Mouse (Mus musculus): ENCODE data around the gene Mrpl55. TPM values are rescaled to one million over a fixed set of nuclear protein-coding genes. Genes with fewer than 3 reads are reported as not detected.
A peak's percentile ranks its signal among the peaks of the same experiment; 100 is the strongest.

Gene Mrpl55
- polyA plus RNA-seq, 1 experiment from 2014 or later = 94.7 TPM

DNA sequence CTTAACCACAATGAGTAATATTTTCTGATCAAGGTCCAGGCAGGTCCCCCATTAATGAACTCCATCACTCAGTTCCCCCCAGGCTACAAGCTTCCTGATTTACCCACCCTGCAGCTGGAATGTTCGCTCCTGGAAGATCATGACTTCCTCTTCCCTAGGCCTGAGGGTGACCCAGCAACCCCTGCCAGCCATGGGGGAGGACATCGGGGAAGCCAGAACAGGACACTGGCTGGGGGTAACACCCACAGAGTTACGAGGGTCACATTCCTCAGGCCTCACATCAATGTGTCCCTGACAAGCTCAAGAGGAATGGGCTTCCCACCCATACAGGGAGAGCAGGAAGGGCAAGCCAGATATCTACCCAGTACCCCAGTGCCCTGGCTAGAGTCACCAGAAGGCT is 32.5 kb upstream of the Mrpl55 start:
- Histone ChIP-seq H3K27me3 (peaks cover 30% of the 10 kb centered on the region), H3K27ac (no peak overlapping the region), H3K4me1 (replicated peaks) (no peaks in the 10 kb centered on the region), H3K36me3 (no peaks in the 10 kb centered on the region), H3K9ac (replicated peaks) (0 out of 2 replicates have a peak overlapping the region, but pooled peaks have one; percentile 18), H3K4me2 (no peak overlapping the region), H3K4me3 (replicated peaks) (no peak overlapping the region), H3K9me3 (no peaks in the 10 kb centered on the region)
- WGBS = 49% methylated on average over 3 of the region's 3 CpGs
- ATAC-seq (ENCODE audit: insufficient number of reproducible peaks, insufficient read depth, low FRiP score, low TSS enrichment, low read depth) = no peak

DNA sequence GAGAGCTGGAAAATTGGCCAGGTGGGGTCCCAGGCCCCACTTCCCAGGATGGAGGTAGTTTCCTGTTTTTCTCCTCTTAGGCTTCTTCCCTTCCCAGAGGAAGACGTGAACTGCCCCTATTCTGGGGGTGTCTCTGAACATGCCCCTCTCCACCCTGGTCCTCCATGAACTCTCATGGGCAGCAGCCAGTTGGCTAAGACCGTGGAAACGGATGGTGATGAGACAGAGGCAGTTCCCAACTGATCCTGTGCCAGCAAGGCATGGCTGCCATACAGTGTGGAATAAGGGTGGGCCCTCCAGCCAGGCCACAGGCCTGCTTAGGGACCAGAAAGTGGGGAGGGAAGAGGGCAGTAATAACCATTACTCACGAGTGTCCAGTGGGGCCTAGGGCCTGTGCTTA is 31.7 kb upstream of the Mrpl55 start:
- no peak for ATAC-seq (ENCODE audit: insufficient number of reproducible peaks, insufficient read depth, low FRiP score, low TSS enrichment, low read depth)
- 73% methylated on average over 4 of the region's 4 CpGs for WGBS
- Histone ChIP-seq H3K4me3 (replicated peaks) (no peak overlapping the region), H3K9ac (replicated peaks) (0 out of 2 replicates have a peak overlapping the region, but pooled peaks have one; percentile 18), H3K27ac (no peak overlapping the region), H3K4me1 (replicated peaks) (no peaks in the 10 kb centered on the region), H3K9me3 (no peaks in the 10 kb centered on the region), H3K27me3 (peaks cover 37% of the 10 kb centered on the region), H3K36me3 (no peaks in the 10 kb centered on the region), H3K4me2 (no peak overlapping the region)

DNA sequence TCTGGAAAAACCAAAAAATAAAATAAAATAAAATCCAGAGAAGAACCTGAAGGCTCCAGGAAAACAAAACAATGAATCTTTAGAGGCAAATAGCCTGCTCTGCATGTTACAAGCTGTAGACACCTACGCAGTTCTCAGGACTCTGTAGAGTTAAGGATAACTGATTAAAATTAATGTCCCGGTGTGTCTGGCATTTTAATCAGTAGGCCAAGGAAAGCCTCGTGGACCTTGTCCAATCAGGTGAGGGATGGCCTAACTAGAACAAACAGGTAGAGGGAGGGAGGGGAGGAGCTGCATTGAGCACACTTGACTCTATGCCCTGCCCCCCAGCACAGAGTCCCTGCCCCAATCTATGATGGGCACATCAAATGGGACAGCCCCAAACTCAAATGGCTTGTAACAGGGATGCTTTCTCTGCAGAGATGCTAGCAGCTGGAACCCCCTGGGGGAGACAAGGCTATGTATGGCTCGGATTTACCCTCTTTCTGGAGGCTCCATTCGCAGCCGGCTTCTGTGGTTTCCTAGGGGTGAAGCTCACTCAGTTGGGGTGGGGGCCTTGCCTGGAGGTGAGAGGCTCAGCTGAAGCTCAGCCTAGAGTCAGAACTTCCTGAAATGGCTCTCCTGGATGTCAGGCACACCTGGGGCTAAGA is 28.0 kb upstream of the Mrpl55 start:
- Histone ChIP-seq H3K27ac (no peak overlapping the region), H3K27me3 (peaks cover 75% of the 10 kb centered on the region), H3K4me3 (replicated peaks) (no peak overlapping the region), H3K9ac (replicated peaks) (no peak overlapping the region), H3K9me3 (no peaks in the 10 kb centered on the region), H3K4me1 (replicated peaks) (peaks cover 9% of the 10 kb centered on the region; the same call in 1 of the 2 replicates), H3K36me3 (no peaks in the 10 kb centered on the region), H3K4me2 (no peak overlapping the region)
- ATAC-seq (ENCODE audit: insufficient number of reproducible peaks, insufficient read depth, low FRiP score, low TSS enrichment, low read depth) = no peak
- 52% methylated on average over 6 of the region's 6 CpGs for WGBS

DNA sequence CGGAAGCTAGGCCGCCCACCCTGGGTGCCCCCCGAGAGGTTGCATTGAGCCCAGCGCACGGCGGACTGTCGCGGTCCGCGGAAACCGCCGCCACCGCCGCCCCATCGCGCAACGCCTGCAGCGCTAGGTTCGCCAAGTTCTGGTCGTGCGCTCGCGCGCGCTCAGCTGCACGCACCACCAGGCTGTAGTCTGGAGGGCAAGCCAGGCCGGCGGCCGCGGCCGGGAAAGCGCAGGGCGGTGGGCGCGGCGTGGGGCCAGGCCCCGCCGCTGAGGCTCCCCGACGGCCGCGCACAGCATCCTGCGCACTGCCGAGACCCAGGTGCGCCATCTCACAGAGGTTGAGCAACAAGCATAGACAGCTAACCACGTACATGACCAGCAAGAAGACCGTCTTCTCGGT is 25.8 kb upstream of the Mrpl55 start:
- Histone ChIP-seq H3K36me3 (no peaks in the 10 kb centered on the region), H3K4me1 (replicated peaks) (peaks cover 9% of the 10 kb centered on the region; the same call in 1 of the 2 replicates), H3K27me3 (peaks cover 93% of the 10 kb centered on the region), H3K4me3 (replicated peaks) (peak overlapping the region; percentile 28), H3K9ac (replicated peaks) (no peak overlapping the region), H3K27ac (no peak overlapping the region), H3K9me3 (no peaks in the 10 kb centered on the region), H3K4me2 (peak overlapping the region; percentile 39)
- WGBS = 4% methylated on average over 48 of the region's 48 CpGs
- ATAC-seq (ENCODE audit: insufficient number of reproducible peaks, insufficient read depth, low FRiP score, low TSS enrichment, low read depth) = no peak

DNA sequence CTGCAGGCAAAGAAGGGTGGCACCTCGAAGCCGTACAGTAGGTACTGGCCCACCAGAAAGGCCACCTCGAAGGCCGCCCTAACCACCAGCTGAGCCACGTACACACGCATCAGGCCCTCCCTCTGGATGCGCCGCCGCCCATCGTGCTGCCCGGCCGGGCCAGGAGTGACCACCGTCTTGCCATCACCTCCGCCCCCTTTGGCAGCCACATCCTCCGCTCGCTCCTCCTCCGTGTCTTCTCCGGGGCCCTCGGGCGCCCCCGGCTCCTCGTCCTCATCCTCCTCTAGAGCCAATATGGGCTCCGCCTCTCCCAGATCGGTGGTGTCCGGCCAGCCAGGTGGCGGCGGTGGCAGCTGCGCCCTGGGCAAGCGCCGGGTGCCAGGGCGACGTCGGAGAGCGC is 25.4 kb upstream of the Mrpl55 start:
- WGBS = 8% methylated on average over 34 of the region's 34 CpGs
- no peak for ATAC-seq (ENCODE audit: insufficient number of reproducible peaks, insufficient read depth, low FRiP score, low TSS enrichment, low read depth)
- no peak overlapping the region; the same call in 1 of the 2 replicates for H3K9ac ChIP-seq (replicated peaks)

DNA sequence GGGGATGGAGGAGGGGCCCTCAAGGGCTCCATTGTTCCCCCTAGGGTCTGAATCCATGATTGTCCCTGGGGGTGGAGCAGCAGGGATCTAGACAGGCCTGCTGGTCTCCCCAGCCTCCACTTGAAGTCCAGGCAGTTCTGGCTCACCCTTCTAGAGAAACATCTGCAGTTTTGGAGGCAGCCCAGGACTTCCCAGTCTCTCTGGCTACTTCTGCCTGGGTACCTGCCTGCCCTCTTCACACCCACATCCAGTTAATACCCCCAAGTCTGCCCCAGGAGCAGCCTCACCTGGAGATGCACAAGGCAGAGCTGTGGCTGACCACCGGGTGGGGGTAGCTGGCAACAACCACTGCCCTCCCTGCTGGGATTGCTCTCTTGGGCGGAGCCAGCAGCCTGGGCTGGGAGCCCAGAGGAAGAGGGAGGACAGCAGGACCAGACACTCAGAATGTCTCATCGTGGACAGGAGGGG is 19.4 kb upstream of the Mrpl55 start, which contains the start of gene Gjc2:
Gjc2 (minus strand) TSS at position 350 of the 468 bp plus-strand sequence.
- Histone ChIP-seq H3K4me3 (replicated peaks) (no peak within 1 kb of the TSS), H3K4me2 (no peak within 1 kb of the TSS), H3K4me1 (replicated peaks) (no peaks in the 10 kb centered on the region), H3K9ac (replicated peaks) (0 out of 2 replicates have a peak within 1 kb of the TSS, but pooled peaks have one; percentile 2), H3K27ac (no peak within 1 kb of the TSS), H3K9me3 (no peaks in the 10 kb centered on the region), H3K27me3 (peaks cover 32% of the 10 kb centered on the region), H3K36me3 (peaks cover 50% of the 10 kb centered on the region)
- WGBS = 53% methylated on average over 3 of the region's 3 CpGs
- ATAC-seq (ENCODE audit: insufficient number of reproducible peaks, insufficient read depth, low FRiP score, low TSS enrichment, low read depth) = no peak

More for the DNA sequence above, 25.4 kb upstream of the Mrpl55 start:
- no peaks in the 10 kb centered on the region for H3K9me3 ChIP-seq
- H3K27me3 ChIP-seq = peaks cover 90% of the 10 kb centered on the region
- peak overlapping the region; percentile 39 for H3K4me2 ChIP-seq
- H3K4me3 ChIP-seq (replicated peaks) = peak overlapping the region; percentile 28
- H3K27ac ChIP-seq = no peak overlapping the region
- H3K4me1 ChIP-seq (replicated peaks) = peaks cover 9% of the 10 kb centered on the region; the same call in 1 of the 2 replicates
- no peaks in the 10 kb centered on the region for H3K36me3 ChIP-seq

DNA sequence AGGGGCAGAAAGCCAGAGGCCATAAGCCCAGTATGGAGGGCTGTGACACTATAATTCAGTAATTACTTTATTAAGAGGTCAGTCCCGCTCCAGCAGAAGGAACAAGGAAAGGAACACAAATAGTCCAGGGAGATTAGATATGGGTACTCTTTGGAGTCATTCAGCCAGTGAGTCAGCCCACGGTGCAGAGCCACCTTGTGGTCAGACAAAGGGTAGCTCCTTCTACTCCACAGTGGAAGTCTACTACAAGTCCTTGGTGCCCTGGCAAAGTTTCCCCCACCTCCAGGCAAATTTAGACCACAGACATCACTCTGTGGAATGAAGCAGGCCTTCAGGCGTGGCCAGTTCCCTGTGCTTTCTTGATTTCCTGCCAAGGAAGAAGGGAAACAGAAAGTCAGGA is 18.5 kb upstream of the Mrpl55 start:
- Histone ChIP-seq H3K4me1 (replicated peaks) (no peaks in the 10 kb centered on the region), H3K36me3 (peaks cover 50% of the 10 kb centered on the region), H3K27ac (no peak overlapping the region), H3K4me2 (no peak overlapping the region), H3K4me3 (replicated peaks) (no peak overlapping the region), H3K9ac (replicated peaks) (no peak overlapping the region), H3K27me3 (peaks cover 23% of the 10 kb centered on the region), H3K9me3 (no peaks in the 10 kb centered on the region)
- 59% methylated on average over 3 of the region's 3 CpGs for WGBS
- ATAC-seq (ENCODE audit: insufficient number of reproducible peaks, insufficient read depth, low FRiP score, low TSS enrichment, low read depth) = no peak

DNA sequence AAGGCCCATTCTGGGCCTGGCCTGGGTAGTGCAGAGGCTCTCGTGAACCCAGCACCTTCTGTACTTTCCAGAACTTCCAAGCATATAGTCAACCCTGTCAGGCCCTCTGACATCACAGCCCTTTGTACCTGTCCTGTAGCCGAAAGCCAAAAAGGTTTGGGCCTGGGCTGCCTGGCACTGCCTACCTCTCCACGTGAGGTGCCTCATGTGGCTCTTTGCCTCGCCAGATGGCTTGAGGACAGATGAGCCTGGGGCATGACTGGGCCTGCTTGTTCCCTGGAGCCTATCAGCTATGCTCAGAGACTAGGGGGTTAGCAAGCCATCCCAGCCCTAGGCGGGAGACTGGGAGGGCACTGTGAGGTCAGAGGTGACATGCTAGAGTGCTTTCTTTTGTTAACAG is 16.8 kb upstream of the Mrpl55 start:
- H3K9ac ChIP-seq (replicated peaks) = no peak overlapping the region
- 82% methylated on average over 5 of the region's 5 CpGs for WGBS
- 0 out of 2 replicates have a peak, but pooled peaks cover 4% of the 10 kb centered on the region for H3K4me1 ChIP-seq (replicated peaks)
- H3K36me3 ChIP-seq = peaks cover 50% of the 10 kb centered on the region
- H3K9me3 ChIP-seq = no peaks in the 10 kb centered on the region
- no peak overlapping the region for H3K4me3 ChIP-seq (replicated peaks)
- no peak overlapping the region for H3K27ac ChIP-seq
- H3K4me2 ChIP-seq = no peak overlapping the region
- peaks cover 6% of the 10 kb centered on the region for H3K27me3 ChIP-seq
- ATAC-seq (ENCODE audit: insufficient number of reproducible peaks, insufficient read depth, low FRiP score, low TSS enrichment, low read depth) = no peak

DNA sequence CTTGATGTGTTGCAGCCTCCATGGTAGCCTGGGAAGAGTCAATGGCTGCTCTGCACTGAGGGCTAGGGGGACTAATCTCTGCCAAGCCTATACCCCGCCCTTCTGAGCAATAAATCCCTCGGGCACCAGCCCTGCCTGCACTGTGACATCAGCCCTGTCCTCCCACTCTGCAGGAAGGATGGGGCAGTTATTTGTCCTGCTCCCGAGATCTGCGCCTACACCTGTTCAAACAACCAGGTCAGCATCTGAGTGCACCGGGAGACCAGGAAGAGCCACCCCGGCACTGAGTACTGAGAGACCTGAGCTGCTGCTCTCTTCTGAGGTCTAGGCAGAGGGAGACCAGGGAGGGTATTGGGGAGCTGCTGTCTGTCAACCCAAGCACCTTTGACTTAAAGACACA is 14.6 kb upstream of the Mrpl55 start:
- Histone ChIP-seq H3K27ac (no peak overlapping the region), H3K4me3 (replicated peaks) (no peak overlapping the region), H3K4me2 (no peak overlapping the region), H3K36me3 (peaks cover 42% of the 10 kb centered on the region), H3K9ac (replicated peaks) (peak overlapping the region; percentile 4; the same call in 1 of the 2 replicates), H3K9me3 (no peaks in the 10 kb centered on the region), H3K4me1 (replicated peaks) (peaks cover 9% of the 10 kb centered on the region; the same call in 1 of the 2 replicates), H3K27me3 (no peaks in the 10 kb centered on the region)
- no peak for ATAC-seq (ENCODE audit: insufficient number of reproducible peaks, insufficient read depth, low FRiP score, low TSS enrichment, low read depth)
- WGBS = 77% methylated on average over 6 of the region's 6 CpGs

DNA sequence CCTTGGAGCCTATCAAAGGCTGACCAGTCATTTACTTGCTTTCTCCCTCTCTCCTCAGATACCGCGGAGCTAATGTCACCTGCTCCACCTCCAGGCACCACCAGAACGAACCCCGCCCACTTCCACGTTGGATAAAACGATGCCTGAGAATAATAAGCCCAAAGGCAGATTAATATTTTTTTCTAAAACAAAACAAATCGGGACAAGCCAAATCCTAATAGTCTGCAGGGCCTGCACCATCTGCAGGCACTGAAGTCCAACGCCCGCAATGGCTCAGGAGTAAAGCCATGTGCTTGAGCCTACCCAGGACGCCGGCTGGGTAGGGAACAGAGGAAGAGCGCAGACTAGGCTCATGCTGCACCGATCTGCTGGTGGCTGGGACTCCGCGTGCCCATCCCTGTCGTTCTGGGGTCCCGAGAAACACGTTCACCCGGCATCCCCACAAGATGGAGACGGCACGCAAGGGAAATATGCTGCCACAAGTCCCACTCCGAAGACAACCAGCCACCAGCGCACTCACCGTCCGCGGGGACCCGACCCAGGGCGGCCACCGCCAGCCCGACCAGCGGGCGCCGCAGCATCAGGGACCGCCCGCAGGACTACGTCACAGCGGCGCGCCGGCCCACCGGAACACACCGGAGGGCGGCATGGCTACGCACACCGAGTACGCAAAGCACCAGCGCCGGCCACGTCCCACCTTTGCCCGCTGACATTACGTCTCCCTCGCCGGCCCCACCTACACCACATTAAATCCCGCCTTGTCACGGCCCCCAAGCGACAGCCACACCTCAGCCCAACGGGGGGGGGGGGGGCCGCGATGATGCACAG is 10.8 kb upstream of the Mrpl55 start:
- H3K9me3 ChIP-seq = no peaks in the 10 kb centered on the region
- ATAC-seq (ENCODE audit: insufficient number of reproducible peaks, insufficient read depth, low FRiP score, low TSS enrichment, low read depth) = peak; percentile 94
- peak overlapping the region; percentile 72 for H3K9ac ChIP-seq (replicated peaks)
- H3K27me3 ChIP-seq = no peaks in the 10 kb centered on the region
- peak overlapping the region; percentile 93 for H3K27ac ChIP-seq
- H3K4me2 ChIP-seq = peak overlapping the region; percentile 74
- peaks cover 5% of the 10 kb centered on the region; the same call in 1 of the 2 replicates for H3K36me3 ChIP-seq
- peaks cover 9% of the 10 kb centered on the region; the same call in 1 of the 2 replicates for H3K4me1 ChIP-seq (replicated peaks)
- WGBS = under 1% methylated on average over 59 of the region's 59 CpGs
- peak overlapping the region; percentile 62 for H3K4me3 ChIP-seq (replicated peaks)

DNA sequence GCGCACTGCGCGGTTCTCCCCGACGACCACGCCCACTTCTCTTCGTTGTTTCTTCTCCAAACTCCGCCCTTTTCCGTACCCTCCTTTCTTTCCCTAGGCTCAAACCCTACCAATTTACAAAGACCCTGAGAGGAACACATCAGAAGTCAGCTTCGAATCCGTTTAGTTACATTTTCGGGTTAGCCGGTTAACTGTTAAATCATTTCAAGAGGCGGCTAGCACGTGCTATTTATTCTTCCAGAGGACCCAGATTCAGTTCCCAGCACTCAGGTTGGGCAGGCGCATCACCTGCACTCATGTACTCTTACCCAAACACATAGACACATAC is 10.3 kb upstream of the Mrpl55 start, which contains the start of gene Guk1:
Guk1 (minus strand) TSS at position 154 of the 328 bp plus-strand sequence.
- Histone ChIP-seq H3K4me2 (peak within 1 kb of the TSS; percentile 74), H3K9me3 (no peaks in the 10 kb centered on the region), H3K4me1 (replicated peaks) (peaks cover 9% of the 10 kb centered on the region; the same call in 1 of the 2 replicates), H3K4me3 (replicated peaks) (peak within 1 kb of the TSS; percentile 62), H3K9ac (replicated peaks) (peak within 1 kb of the TSS; percentile 72), H3K36me3 (no peaks in the 10 kb centered on the region), H3K27me3 (no peaks in the 10 kb centered on the region), H3K27ac (peak within 1 kb of the TSS; percentile 93)
- no peak; the same call in 1 of the 2 replicates for ATAC-seq (ENCODE audit: insufficient number of reproducible peaks, insufficient read depth, low FRiP score, low TSS enrichment, low read depth)
- 7% methylated on average over 16 of the region's 16 CpGs for WGBS
